Comparison of ENCODE assay signal across 8 mouse cellular contexts in genomic region chr1:72583906-72584305, GRCm38 (mm10). TPM values are rescaled to one million over a fixed set of nuclear protein-coding genes. Genes with fewer than 3 reads are reported as not detected.
A peak's percentile ranks its signal among the peaks of the same experiment; 100 is the strongest.
DNase-seq lines count a peak whose midpoint lies in the region; ATAC-seq lines count a peak whose summit lies in the region.

No protein-coding gene starts in this region.

- no peaks in the 10 kb centered on the region for H3K9me3 ChIP-seq in heart, embryonic 15.5 days (replicated peaks)
- H3K9me3 ChIP-seq in hindbrain, embryonic 12.5 days (replicated peaks): no peaks in the 10 kb centered on the region
- H3K9me3 ChIP-seq in midbrain, embryonic 12.5 days: no peaks in the 10 kb centered on the region

- no peak for DNase-seq in heart, adult 18-20 months
- peak; percentile 44 for DNase-seq in adipocyte (ENCODE audit: low spot score)
- no peak for DNase-seq in cerebellum, adult 18-20 months
- DNase-seq in layer of hippocampus, adult 9-11 months: no peak

- 68% methylated on average over 4 of the region's 4 CpGs for WGBS in heart, embryonic 15.5 days
- 83% methylated on average over 4 of the region's 4 CpGs for WGBS in hindbrain, embryonic 12.5 days
- WGBS in midbrain, embryonic 12.5 days: 65% methylated on average over 4 of the region's 4 CpGs

- H3K4me3 ChIP-seq in heart, embryonic 15.5 days: peak overlapping the region; percentile 62
- H3K4me3 ChIP-seq in hindbrain, embryonic 12.5 days: peak overlapping the region; percentile 69
- H3K4me3 ChIP-seq in midbrain, embryonic 12.5 days: peak overlapping the region; percentile 70

- no peaks in the 10 kb centered on the region for H3K27me3 ChIP-seq in heart, embryonic 15.5 days
- H3K27me3 ChIP-seq in hindbrain, embryonic 12.5 days: no peaks in the 10 kb centered on the region
- H3K27me3 ChIP-seq in midbrain, embryonic 12.5 days: no peaks in the 10 kb centered on the region

- peak overlapping the region; percentile 60 for H3K9ac ChIP-seq in heart, embryonic 15.5 days
- peak overlapping the region; percentile 68 for H3K9ac ChIP-seq in hindbrain, embryonic 12.5 days
- H3K9ac ChIP-seq in midbrain, embryonic 12.5 days (replicated peaks): peak overlapping the region; percentile 70

- no peak for ATAC-seq in heart, embryonic 15.5 days (replicated peaks; ENCODE audit: insufficient number of reproducible peaks, insufficient read depth, low FRiP score, low read depth)
- ATAC-seq in hindbrain, embryonic 12.5 days (ENCODE audit: low FRiP score): no peak
- ATAC-seq in midbrain, embryonic 12.5 days (ENCODE audit: low FRiP score, low read depth): no peak
- no peak for ATAC-seq in CD4-positive, CD25-positive, alpha-beta regulatory T cell, adult 4 months

- H3K36me3 ChIP-seq in heart, embryonic 15.5 days: peaks cover 32% of the 10 kb centered on the region; the same call in 1 of the 2 replicates
- H3K36me3 ChIP-seq in hindbrain, embryonic 12.5 days: peaks cover 32% of the 10 kb centered on the region
- H3K36me3 ChIP-seq in midbrain, embryonic 12.5 days: peaks cover 31% of the 10 kb centered on the region

- H3K4me2 ChIP-seq in heart, embryonic 15.5 days: peak overlapping the region; percentile 71
- H3K4me2 ChIP-seq in hindbrain, embryonic 12.5 days (replicated peaks): peak overlapping the region; percentile 67
- peak overlapping the region; percentile 64 for H3K4me2 ChIP-seq in midbrain, embryonic 12.5 days (replicated peaks)

- peaks cover 10% of the 10 kb centered on the region for H3K4me1 ChIP-seq in heart, embryonic 15.5 days (replicated peaks)
- H3K4me1 ChIP-seq in hindbrain, embryonic 12.5 days: peaks cover 16% of the 10 kb centered on the region
- peaks cover 20% of the 10 kb centered on the region for H3K4me1 ChIP-seq in midbrain, embryonic 12.5 days

- H3K27ac ChIP-seq in heart, embryonic 15.5 days: peak overlapping the region; percentile 79
- no peak overlapping the region for H3K27ac ChIP-seq in hindbrain, embryonic 12.5 days
- H3K27ac ChIP-seq in midbrain, embryonic 12.5 days (replicated peaks): peak overlapping the region; percentile 83; the same call in 1 of the 2 replicates

RNA-seq across cellular contexts. Expression of gene Smarcal1, which starts 0.9 kb away (rescaled TPM):
- 16.6 and 19.5 TPM in 2 replicates for polyA plus RNA-seq in heart, embryonic 15.5 days (2015; fragmentation: Nextera tagmentation; extraction: Ambion mirVana)
- total RNA-seq in heart, adult 18-20 months (2021): 10 to 100 TPM; 27.0 to 29.3 TPM
- 31.2 and 34.5 TPM in 2 replicates for polyA plus RNA-seq in hindbrain, embryonic 12.5 days (2016; fragmentation: Nextera tagmentation; extraction: Ambion mirVana)
- polyA plus RNA-seq in midbrain, embryonic 12.5 days (2016; fragmentation: Nextera tagmentation; extraction: Ambion mirVana): 30.3 and 31.4 TPM in 2 replicates
- 10 to 100 TPM; 13.9 to 21.5 TPM for polyA plus RNA-seq in CD4-positive, CD25-positive, alpha-beta regulatory T cell, adult 4 months (2017; shearing (Covaris generic))

RNA-seq across cellular contexts. Expression of gene March4, which starts 47.2 kb away (rescaled TPM):
- polyA plus RNA-seq in heart, embryonic 15.5 days (2015; fragmentation: Nextera tagmentation; extraction: Ambion mirVana): 0.04 and 0.10 TPM in 2 replicates
- total RNA-seq in heart, adult 18-20 months (2021): under 1 TPM in 1 of 2 experiments, not detected in 1; 0.10 TPM
- 2.9 and 4.3 TPM in 2 replicates for polyA plus RNA-seq in hindbrain, embryonic 12.5 days (2016; fragmentation: Nextera tagmentation; extraction: Ambion mirVana)
- polyA plus RNA-seq in midbrain, embryonic 12.5 days (2016; fragmentation: Nextera tagmentation; extraction: Ambion mirVana): 0.96 and 1.3 TPM in 2 replicates
- not detected for polyA plus RNA-seq in CD4-positive, CD25-positive, alpha-beta regulatory T cell, adult 4 months (2017; shearing (Covaris generic))
